Mouse (Mus musculus) spleen, postnatal 4 days (tissue): ENCODE measurements around the gene Rmi2.
"Not testable (repeated sequence)": the region's sequence is repeated elsewhere in the genome, so short reads cannot be mapped to it uniquely, and the experiment has no call there.

Source experiments
- DNase-seq, 2 experiments: peaks; one replicate each; pipeline ENCODE4 v3.0.0; 2022; ENCODE audit warnings: low spot score in 2 of 2

Rmi2 gene

GRCm38 (mm10) chr16:10834911-10835587 lies at the start of gene Rmi2:
Rmi2 (plus strand) TSS chr16:10835059.
- DNase-seq: peak; percentile 86 to 93

DNA sequence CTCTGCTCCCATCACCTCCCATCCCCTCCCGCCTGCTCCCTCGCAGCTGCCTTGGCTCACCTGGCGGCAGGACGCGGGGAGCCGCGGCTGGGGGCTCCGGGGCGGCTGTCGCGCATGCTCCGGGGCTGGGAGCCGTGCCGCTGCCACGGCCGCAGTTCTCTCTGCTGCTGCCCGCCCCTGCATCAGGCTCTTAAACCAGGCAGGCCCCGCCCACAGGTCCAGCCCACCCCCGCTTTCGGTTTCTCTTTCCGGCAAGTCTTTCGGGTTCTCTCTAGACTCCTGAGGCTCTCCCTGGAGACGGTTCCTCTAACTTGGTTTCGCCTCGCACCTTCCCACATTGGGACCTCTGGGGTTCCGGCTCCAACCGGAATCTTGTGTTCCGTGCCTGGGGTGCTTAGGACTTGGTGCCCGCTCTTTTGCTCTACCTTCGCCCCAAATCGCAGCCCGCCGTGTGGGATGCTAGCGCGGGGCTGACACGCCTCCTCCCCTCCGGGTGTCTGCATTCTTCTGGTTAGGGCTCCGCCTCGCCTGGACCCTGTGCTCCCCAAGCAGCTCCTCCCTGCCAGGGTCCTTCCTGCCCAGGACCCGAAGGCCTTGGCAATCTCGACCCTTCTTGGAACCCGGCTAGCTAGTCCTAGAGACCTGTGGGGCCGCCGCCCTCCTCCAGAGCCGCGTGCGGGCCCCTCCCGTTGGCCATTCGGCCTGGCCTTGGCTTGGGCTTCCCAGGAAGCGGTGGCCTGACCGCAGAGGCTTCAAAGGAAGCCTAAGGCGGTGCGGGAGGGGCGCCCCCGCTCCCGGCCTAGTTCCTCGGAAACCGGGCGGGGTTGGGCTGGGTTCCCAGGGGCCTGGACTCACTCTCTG lies 49.3 kb upstream of the Rmi2 start, which contains the start of gene Socs1:
TSS of gene Socs1 (minus strand) at position 166 of the 861 bp plus-strand sequence.
- peak; percentile 83 to 91 for DNase-seq

DNA sequence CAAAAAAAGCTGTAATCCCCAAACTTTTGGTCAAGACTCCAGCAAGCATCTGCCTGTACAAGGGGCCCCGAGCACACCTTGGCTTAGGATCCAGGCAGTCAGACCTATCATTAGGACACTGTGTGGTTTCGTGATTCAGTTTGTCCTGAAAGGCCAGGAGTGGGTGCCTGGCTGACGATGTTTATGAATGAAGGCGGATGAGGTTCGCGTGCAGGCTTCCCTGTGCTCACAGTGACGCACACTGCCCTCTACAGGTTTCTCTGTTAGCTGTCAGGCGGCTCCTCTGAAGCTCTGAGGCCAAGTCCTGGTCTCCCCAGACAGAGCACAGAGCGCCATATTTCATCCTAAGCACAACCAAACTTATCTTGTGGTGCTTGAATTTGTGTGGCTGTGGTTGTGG lies 48.6 kb upstream of the Rmi2 start:
- peak; percentile 78 to 86 for DNase-seq

- no peak for DNase-seq
Measured at GRCm38 (mm10) chr16:10786782-10787547, 47.9 kb upstream of the Rmi2 start.

- no peak for DNase-seq
Measured at GRCm38 (mm10) chr16:10787548-10788058, 47.3 kb upstream of the Rmi2 start.

- no peak for DNase-seq
Measured at GRCm38 (mm10) chr16:10788271-10788670, 46.6 kb upstream of the Rmi2 start, which contains the start of gene Tnp2. Tnp2 (minus strand) TSS chr16:10788660.

DNA sequence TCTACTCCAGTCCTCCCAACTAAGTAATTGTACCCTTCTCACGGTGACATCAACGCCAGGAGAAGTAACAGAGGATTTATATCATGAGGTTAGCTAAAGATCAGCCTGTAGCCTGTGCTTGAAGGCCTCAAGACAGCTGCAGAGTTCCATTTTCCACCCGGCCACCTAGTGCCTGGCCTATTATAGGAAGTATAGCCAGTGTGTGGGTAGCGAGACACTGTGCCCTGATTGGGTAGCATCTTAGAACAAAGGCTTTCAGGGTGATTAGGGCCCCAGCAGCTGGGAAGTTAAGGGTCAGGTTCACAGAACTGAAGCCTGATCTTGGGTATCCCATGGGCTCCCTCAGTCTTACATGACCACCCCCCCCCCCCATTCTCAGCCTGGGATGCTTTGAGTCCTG lies 46.0 kb upstream of the Rmi2 start:
- no peak for DNase-seq

DNA sequence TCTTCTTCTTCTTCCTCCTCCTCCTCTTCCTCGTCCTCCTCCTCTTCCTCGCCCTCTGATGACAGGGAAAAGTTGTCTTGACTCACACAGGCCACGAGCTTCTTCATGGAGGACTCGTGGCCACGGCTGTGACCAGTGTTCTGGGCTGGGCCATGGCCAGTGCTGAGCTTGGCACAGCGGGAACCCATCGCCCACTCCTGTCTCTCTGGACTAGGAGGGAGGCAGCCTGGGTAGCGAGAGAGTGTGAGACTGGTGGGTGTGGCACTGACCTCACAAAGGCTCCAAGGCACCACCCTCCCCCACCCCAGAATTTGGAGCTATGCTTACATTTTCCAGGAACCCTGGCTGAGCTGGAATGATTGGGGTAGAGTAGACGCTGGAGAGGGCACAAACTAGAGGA lies 44.2 kb upstream of the Rmi2 start, which contains the start of gene Prm3:
TSS of gene Prm3 (minus strand) at position 213 of the 400 bp plus-strand sequence.
- DNase-seq: no peak

DNA sequence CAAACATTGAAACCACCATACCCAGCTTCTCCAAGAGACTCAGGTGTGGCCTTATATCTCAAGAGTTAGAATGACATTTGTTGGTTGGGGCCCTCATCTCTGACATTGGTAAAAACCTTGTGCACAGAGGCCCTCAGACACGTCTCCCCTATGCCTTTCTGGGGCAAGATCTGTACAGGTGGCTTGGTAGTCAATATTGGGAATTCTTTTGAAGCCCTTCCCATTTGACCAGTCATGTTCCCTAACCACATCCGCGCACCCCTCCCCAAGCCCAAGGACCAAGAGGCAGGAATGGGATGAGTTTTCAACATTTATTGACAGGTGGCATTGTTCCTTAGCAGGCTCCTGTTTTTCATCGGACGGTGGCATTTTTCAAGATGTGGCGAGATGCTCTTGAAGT lies 38.8 kb upstream of the Rmi2 start, which contains the start of gene Prm2:
TSS of gene Prm2 (minus strand) at position 101 of the 400 bp plus-strand sequence.
- DNase-seq: no peak

GRCm38 (mm10) chr16:10802420-10802819 lies 32.4 kb upstream of the Rmi2 start:
- DNase-seq: not testable (repeated sequence)

DNA sequence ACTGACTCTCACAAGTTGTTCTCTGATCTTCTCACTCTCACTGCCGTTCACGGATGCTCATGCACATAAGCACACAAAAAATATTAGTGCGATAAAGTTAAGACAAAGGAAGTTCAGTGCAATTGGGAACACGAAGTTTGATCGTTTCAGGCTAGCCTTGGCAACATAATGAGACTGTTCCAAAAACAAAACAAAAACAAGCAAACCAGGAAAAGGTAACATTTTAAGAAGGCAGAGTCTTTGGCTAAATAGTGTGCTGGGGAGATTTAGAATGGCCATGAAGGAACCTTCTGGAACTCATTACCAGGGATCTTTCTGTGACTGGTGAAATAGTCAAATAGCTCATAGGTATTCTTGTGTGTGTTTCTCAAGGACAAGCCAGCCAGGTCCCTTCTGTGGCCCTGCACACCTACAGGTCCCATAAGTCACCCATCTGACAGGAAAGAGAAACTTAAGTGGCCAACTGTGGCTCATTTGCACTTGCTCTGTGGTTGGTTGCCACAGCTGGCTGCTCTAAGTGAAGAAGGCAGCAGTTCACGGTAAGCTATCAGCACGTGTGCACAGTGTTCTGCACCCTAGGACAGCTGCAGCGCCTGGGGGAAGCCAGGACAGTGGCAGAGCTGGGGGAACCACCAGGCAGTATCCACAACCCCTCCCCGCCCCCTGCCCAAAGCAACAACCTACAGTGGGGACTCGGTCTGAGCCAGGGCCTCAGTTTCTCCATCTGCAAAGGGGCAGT lies 28.9 kb upstream of the Rmi2 start, which contains the start of gene Prm1:
TSS of gene Prm1 (minus strand) at position 51 of the 739 bp plus-strand sequence.
- DNase-seq: no peak

DNA sequence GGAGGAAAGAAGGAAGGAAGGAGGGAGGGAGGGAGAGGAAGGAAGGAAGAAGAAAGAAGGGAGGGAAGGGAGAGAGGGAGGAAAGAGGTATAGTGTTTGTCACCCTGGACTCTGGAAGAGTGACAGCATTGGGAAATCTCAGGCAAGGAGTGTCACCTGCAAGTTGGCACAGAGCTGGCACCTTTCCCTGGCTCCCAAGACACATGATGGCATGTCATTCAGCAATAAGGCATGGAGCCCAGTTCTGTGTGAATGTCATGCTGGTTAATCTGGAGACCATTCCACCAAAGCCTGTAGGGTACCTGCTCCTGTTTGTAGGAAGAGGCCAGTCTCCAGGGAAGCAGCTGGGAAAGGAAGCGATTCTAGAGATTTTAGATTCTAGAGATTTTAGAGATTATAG lies 24.5 kb upstream of the Rmi2 start:
- DNase-seq: no peak

GRCm38 (mm10) chr16:10812865-10813371 lies 21.9 kb upstream of the Rmi2 start, which contains the start of gene Gm11172:
Gm11172 (plus strand) TSS chr16:10812915.
- no peak for DNase-seq

GRCm38 (mm10) chr16:10813726-10814125 lies 21.1 kb upstream of the Rmi2 start:
- DNase-seq: no peak

DNA sequence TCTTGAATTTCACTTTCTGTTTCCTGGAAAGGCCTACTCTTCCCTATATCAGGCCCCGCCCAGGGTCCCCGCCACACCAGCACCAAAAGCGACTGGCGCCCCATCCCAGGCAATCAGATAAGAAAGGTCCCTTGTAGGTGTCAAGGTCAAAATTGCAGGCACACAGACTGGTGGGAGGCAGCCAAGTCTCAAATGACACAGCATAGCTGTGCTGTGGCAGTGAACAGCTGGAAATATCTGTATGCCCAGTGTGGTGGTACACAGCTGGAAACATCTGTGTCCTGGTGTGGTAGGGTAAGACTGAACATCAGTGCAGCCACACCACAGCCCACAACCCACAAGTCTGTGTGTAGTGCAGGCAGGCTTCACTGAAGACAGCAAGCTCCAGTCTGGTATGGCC lies 20.0 kb upstream of the Rmi2 start:
- DNase-seq: no peak

- DNase-seq: no peak
Measured at GRCm38 (mm10) chr16:10818579-10819135, 16.2 kb upstream of the Rmi2 start.

DNA sequence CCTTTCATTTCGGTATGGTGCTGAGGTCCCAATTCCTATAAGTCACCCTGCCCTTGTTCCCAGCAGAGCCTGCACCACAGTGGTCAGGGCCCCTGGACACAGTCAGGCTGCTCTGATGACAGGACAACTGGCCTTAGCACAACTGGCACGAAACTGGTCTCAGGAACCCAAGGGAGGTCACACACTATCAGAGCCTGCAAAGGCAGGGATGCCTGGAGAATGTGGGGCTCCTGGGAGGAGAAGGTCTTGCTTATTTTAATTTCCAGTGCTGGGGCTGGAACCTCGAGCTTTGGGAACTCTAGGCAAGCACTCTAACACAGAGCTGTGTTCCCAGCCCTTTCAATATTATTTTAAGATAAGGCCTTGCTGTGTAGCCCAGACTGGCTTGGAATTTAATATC lies 14.9 kb upstream of the Rmi2 start:
- no peak for DNase-seq

DNA sequence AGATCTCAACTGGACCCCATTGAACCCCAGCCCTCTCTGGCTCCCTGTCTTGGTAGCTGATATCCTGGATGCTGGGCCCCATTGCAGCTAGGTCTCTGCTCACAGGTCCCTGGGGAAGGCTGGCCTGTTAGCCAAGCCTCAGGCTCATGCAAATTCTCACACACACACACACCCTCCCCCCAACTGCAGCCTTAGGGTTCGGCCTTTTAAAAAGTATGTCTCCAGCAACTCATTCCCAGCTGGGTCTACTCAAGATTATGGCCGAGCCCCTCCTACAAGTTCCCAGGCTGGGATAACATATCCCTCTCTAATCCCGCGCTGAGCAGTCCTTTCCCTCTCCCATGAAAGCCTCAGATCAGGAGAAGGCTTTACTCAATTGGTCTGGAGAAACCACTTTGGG lies 13.5 kb upstream of the Rmi2 start:
- DNase-seq: no peak

DNA sequence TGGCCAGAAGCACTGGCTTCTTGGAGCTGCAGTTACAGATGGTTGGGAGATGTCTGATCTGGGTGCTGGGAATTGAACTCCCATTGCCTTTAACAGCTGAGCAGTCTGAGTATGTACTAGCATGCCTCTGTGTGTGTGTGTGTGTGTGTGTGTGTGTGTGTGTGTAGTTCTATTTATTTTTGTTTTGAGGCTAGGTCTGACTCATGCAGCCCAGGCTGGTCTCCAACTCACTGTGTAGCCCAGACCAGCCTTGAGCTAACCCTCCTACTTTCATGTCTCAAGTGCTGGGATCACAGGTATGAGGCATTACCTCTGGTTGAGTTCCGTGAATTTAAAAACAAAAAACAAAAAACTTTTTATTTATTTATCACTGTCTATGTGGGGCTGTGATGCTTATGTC lies 10.3 kb upstream of the Rmi2 start:
- DNase-seq: no peak

DNA sequence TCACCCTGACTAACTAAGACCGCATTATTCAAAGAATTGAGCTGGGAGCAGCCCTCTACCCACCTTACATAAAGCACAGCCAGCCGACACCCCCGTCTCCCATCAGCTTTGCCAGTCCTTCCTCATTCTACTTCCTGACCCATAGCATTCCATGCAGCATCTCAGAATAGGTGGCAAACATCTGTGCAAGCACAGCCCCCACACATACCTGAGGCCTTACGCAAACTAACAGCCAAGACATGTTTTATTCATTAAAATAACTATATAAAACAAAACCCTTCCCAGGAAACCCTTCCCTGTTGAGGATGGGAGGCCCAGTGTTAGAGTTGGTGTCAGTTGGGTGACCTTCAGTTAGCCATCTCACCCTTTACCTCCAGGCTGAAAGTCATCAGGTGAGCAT lies 9.0 kb upstream of the Rmi2 start:
- DNase-seq: no peak
